Mouse (Mus musculus) liver, embryonic 11.5 days (tissue): Measurements from ENCODE around the gene Cryz. TPM values are rescaled to one million over a fixed set of nuclear protein-coding genes. Genes with fewer than 3 reads are reported as not detected.
"Not testable (repeated sequence)": the region's sequence is repeated elsewhere in the genome, so short reads cannot be mapped to it uniquely, and the experiment has no call there.

Experiments used
- ATAC-seq: fragments of 200-750 bp; cut with Nextera tagmentation; replicated peaks from 2 replicates; pipeline ENCODE4 v1.8.0; 2017; ENCODE audit warnings: moderate number of reproducible peaks, mild to moderate bottlenecking, moderate TSS enrichment, moderate library complexity; ENCODE audit not compliant: low FRiP score
- DNase-seq: peaks from one replicate; pipeline ENCODE4 v3.0.0-alpha.2; 2017; ENCODE audit warnings: low spot score
- H3K27ac ChIP-seq: fragments of 300-500 bp; sonication (generic); 2 replicates; pipeline ENCODE4 v1.5.1; 2014; ENCODE audit warnings: mild to moderate bottlenecking, low read depth, low read length, control low read depth
- H3K27me3 ChIP-seq: fragments of 300-500 bp; sonication (generic); replicated peaks from 2 replicates; pipeline ENCODE4 v1.6.1; 2014; ENCODE audit warnings: low read length, mixed read lengths; ENCODE audit not compliant: control insufficient read depth, insufficient read depth
- H3K36me3 ChIP-seq: fragments of 300-500 bp; sonication (generic); 2 replicates; pipeline ENCODE4 v1.6.1; 2014; ENCODE audit warnings: mild to moderate bottlenecking, low read length, moderate library complexity, mixed read lengths; ENCODE audit not compliant: control insufficient read depth, insufficient read depth
- H3K4me1 ChIP-seq: fragments of 300-500 bp; sonication (generic); replicated peaks from 2 replicates; pipeline ENCODE4 v1.6.1; 2014; ENCODE audit warnings: low read length, mixed read lengths; ENCODE audit not compliant: control insufficient read depth, insufficient read depth
- H3K4me2 ChIP-seq: fragments of 300-500 bp; sonication (generic); 2 replicates; pipeline ENCODE4 v1.6.1; 2014; ENCODE audit warnings: mild to moderate bottlenecking, control low read depth, moderate library complexity
- H3K4me3 ChIP-seq: fragments of 300-500 bp; sonication (generic); 2 replicates; pipeline ENCODE4 v1.5.1; 2014; ENCODE audit warnings: low read depth, low read length, control low read depth
- H3K9ac ChIP-seq: fragments of 300-500 bp; sonication (generic); 2 replicates; pipeline ENCODE4 v1.6.1; 2014; ENCODE audit warnings: low read depth, low read length, control low read depth
- H3K9me3 ChIP-seq: fragments of 300-500 bp; sonication (generic); 2 replicates; pipeline ENCODE4 v1.6.1; 2016; ENCODE audit warnings: low read length, inconsistent platforms, mixed read lengths; ENCODE audit not compliant: control insufficient read depth
- WGBS: fragments of 180-500 bp; shearing (Covaris S2); extraction: QIAGEN DNeasy Blood & Tissue Kit; methylation state at CpG from one replicate; pipeline ENCODE4 v1.1.7; 2014; 5-methylcytosine and 5-hydroxymethylcytosine counted together
- polyA plus RNA-seq: library from polyadenylated mRNA; unstranded; fragments of >200 nt; fragmentation: Nextera tagmentation; extraction: Ambion mirVana; gene quantifications from 2 replicates; pipeline ENCODE4 v1.2.1, GENCODE M21; 2014

Gene Cryz
- polyA plus RNA-seq, 1 experiment from 2014 or later, result 22.0 TPM

GRCm38 (mm10) chr3:154628284-154628683 is 31.8 kb downstream of the Cryz start:
- peak; percentile 75 for ATAC-seq
- Histone ChIP-seq H3K4me3 (no peak overlapping the region), H3K36me3 (no peaks in the 10 kb centered on the region), H3K9me3 (no peaks in the 10 kb centered on the region), H3K27me3 (no peaks in the 10 kb centered on the region), H3K27ac (no peak overlapping the region), H3K9ac (no peak overlapping the region), H3K4me2 (no peak overlapping the region), H3K4me1 (no peaks in the 10 kb centered on the region)
- DNase-seq, result no peak

GRCm38 (mm10) chr3:154631281-154631680 is 34.8 kb downstream of the Cryz start:
- not testable (repeated sequence) for H3K36me3 ChIP-seq, H3K27ac ChIP-seq, H3K27me3 ChIP-seq, H3K4me1 ChIP-seq, H3K9ac ChIP-seq, H3K4me3 ChIP-seq, H3K9me3 ChIP-seq, H3K4me2 ChIP-seq, DNase-seq, ATAC-seq
- WGBS, result 80% methylated on average over 2 of the region's 2 CpGs

- ATAC-seq (no peak), DNase-seq (no peak)
- Histone ChIP-seq H3K4me2 (no peak overlapping the region), H3K36me3 (no peaks in the 10 kb centered on the region), H3K9ac (no peak overlapping the region), H3K27ac (no peak overlapping the region), H3K4me1 (no peaks in the 10 kb centered on the region), H3K4me3 (no peak overlapping the region), H3K9me3 (no peaks in the 10 kb centered on the region), H3K27me3 (no peaks in the 10 kb centered on the region)
- WGBS, result 83% methylated on average over 5 of the region's 5 CpGs
Measured at GRCm38 (mm10) chr3:154633091-154633490, 36.6 kb downstream of the Cryz start.

- Histone ChIP-seq H3K9ac (no peak overlapping the region), H3K4me2 (peak overlapping the region; percentile 29), H3K4me1 (no peaks in the 10 kb centered on the region), H3K36me3 (no peaks in the 10 kb centered on the region), H3K27ac (no peak overlapping the region), H3K9me3 (no peaks in the 10 kb centered on the region), H3K27me3 (peaks cover 3% of the 10 kb centered on the region; the same call in 1 of the 2 replicates), H3K4me3 (no peak overlapping the region)
- DNase-seq (no peak), ATAC-seq (no peak)
- 51% methylated on average over 29 of the region's 29 CpGs for WGBS
Measured at GRCm38 (mm10) chr3:154646638-154647442, 50.3 kb downstream of the Cryz start.

GRCm38 (mm10) chr3:154647443-154647780 is 50.9 kb downstream of the Cryz start:
- WGBS, result 56% methylated on average over 7 of the region's 7 CpGs
- ATAC-seq (no peak), DNase-seq (no peak)
- H3K4me3 ChIP-seq, result no peak overlapping the region
- H3K9ac ChIP-seq, result no peak overlapping the region
- H3K9me3 ChIP-seq, result no peaks in the 10 kb centered on the region
- H3K4me2 ChIP-seq, result peak overlapping the region; percentile 29; the same call in 1 of the 2 replicates
- peaks cover 4% of the 10 kb centered on the region; the same call in 1 of the 2 replicates for H3K27me3 ChIP-seq
- H3K36me3 ChIP-seq, result no peaks in the 10 kb centered on the region
- H3K27ac ChIP-seq, result no peak overlapping the region
- H3K4me1 ChIP-seq, result no peaks in the 10 kb centered on the region

GRCm38 (mm10) chr3:154649411-154650285 is 53.1 kb downstream of the Cryz start:
- no peaks in the 10 kb centered on the region for H3K9me3 ChIP-seq
- no peaks in the 10 kb centered on the region for H3K36me3 ChIP-seq
- DNase-seq, result no peak
- no peak overlapping the region for H3K27ac ChIP-seq
- WGBS, result 76% methylated on average over 20 of the region's 20 CpGs
- no peak overlapping the region for H3K4me3 ChIP-seq
- no peaks in the 10 kb centered on the region for H3K4me1 ChIP-seq
- no peak; the same call in 1 of the 2 replicates for ATAC-seq
- H3K9ac ChIP-seq, result no peak overlapping the region
- peaks cover 4% of the 10 kb centered on the region; the same call in 1 of the 2 replicates for H3K27me3 ChIP-seq
- no peak overlapping the region for H3K4me2 ChIP-seq

GRCm38 (mm10) chr3:154651192-154651821 is 54.8 kb downstream of the Cryz start:
- no peak overlapping the region for H3K4me3 ChIP-seq
- H3K36me3 ChIP-seq, result no peaks in the 10 kb centered on the region

GRCm38 (mm10) chr3:154652581-154653420 is 56.3 kb downstream of the Cryz start:
- Histone ChIP-seq H3K27me3 (peaks cover 4% of the 10 kb centered on the region; the same call in 1 of the 2 replicates), H3K9me3 (no peaks in the 10 kb centered on the region), H3K27ac (no peak overlapping the region), H3K4me3 (no peak overlapping the region), H3K4me1 (no peaks in the 10 kb centered on the region), H3K9ac (no peak overlapping the region), H3K4me2 (no peak overlapping the region), H3K36me3 (no peaks in the 10 kb centered on the region)
- WGBS, result 45% methylated on average over 24 of the region's 24 CpGs
- DNase-seq (no peak), ATAC-seq (0 out of 2 replicates have a peak, but pooled peaks have one; percentile 41)

More at GRCm38 (mm10) chr3:154651192-154651821, 54.8 kb downstream of the Cryz start:
- ATAC-seq, result no peak
- no peak overlapping the region for H3K4me2 ChIP-seq
- H3K9me3 ChIP-seq, result no peaks in the 10 kb centered on the region
- no peak overlapping the region for H3K27ac ChIP-seq
- H3K27me3 ChIP-seq, result peaks cover 4% of the 10 kb centered on the region; the same call in 1 of the 2 replicates
- H3K4me1 ChIP-seq, result no peaks in the 10 kb centered on the region
- H3K9ac ChIP-seq, result no peak overlapping the region
- no peak for DNase-seq
- WGBS, result 75% methylated on average over 10 of the region's 10 CpGs
